Mouse (Mus musculus) embryo, embryonic 10.5 days (tissue): ENCODE results near the gene Spaar.
"Not testable (repeated sequence)": the region's sequence is repeated elsewhere in the genome, so short reads cannot be mapped to it uniquely, and the experiment has no call there.

Experiments
- DNase-seq: peaks from one replicate; pipeline ENCODE4 v3.0.0-alpha.2; 2015; ENCODE audit warnings: low spot score

Gene Spaar

GRCm38 (mm10) chr4:43728576-43728954, 1.3 kb upstream of the Spaar start:
- DNase-seq: no peak

- no peak for DNase-seq
Observed at GRCm38 (mm10) chr4:43729126-43729525, 708 bp upstream of the Spaar start.

GRCm38 (mm10) chr4:43730750-43731297, 990 bp downstream of the Spaar start:
- DNase-seq: no peak

- no peak for DNase-seq
Observed at GRCm38 (mm10) chr4:43732171-43732570, 2.3 kb downstream of the Spaar start.

- no peak for DNase-seq
Observed at GRCm38 (mm10) chr4:43733186-43733585, 3.4 kb downstream of the Spaar start.

- no peak for DNase-seq
Observed at GRCm38 (mm10) chr4:43737144-43737543, 7.3 kb downstream of the Spaar start.

GRCm38 (mm10) chr4:43738989-43739674, 9.3 kb downstream of the Spaar start:
- no peak for DNase-seq

- DNase-seq: no peak
Observed at GRCm38 (mm10) chr4:43741526-43741925, 11.7 kb downstream of the Spaar start.

- no peak for DNase-seq
Observed at GRCm38 (mm10) chr4:43742637-43743036, 12.8 kb downstream of the Spaar start.

GRCm38 (mm10) chr4:43743099-43743498, 13.3 kb downstream of the Spaar start:
- no peak for DNase-seq

- peak; percentile 80 for DNase-seq
Observed at GRCm38 (mm10) chr4:43745187-43745586, 15.4 kb downstream of the Spaar start.

- no peak for DNase-seq
Observed at GRCm38 (mm10) chr4:43757213-43757612, 27.4 kb downstream of the Spaar start.

GRCm38 (mm10) chr4:43759571-43760418, 30.0 kb downstream of the Spaar start:
- peak; percentile 29 for DNase-seq

- DNase-seq: peak; percentile 62
Observed at GRCm38 (mm10) chr4:43760460-43760859, 30.6 kb downstream of the Spaar start.

- no peak for DNase-seq
Observed at GRCm38 (mm10) chr4:43761336-43761735, 31.5 kb downstream of the Spaar start.

GRCm38 (mm10) chr4:43763410-43763809, 33.6 kb downstream of the Spaar start:
- DNase-seq: peak; percentile 83

- no peak for DNase-seq
Observed at GRCm38 (mm10) chr4:43768341-43768740, 38.5 kb downstream of the Spaar start.

GRCm38 (mm10) chr4:43769374-43769773, 39.5 kb downstream of the Spaar start:
- no peak for DNase-seq

GRCm38 (mm10) chr4:43770909-43771308, 41.1 kb downstream of the Spaar start, which contains the start of gene Olfr159:
TSS of gene Olfr159 (minus strand) at chr4:43771009.
- no peak for DNase-seq

- no peak for DNase-seq
Observed at GRCm38 (mm10) chr4:43771626-43772025, 41.8 kb downstream of the Spaar start.

GRCm38 (mm10) chr4:43772304-43772703, 42.5 kb downstream of the Spaar start:
- no peak for DNase-seq

GRCm38 (mm10) chr4:43795296-43795695, 65.5 kb downstream of the Spaar start:
- DNase-seq: no peak

GRCm38 (mm10) chr4:43795844-43796243, 66.0 kb downstream of the Spaar start:
- DNase-seq: not testable (repeated sequence)
